Mouse (Mus musculus) kidney, adult 2 months (tissue): ENCODE data around the gene Olfr874. TPM values are rescaled to one million over a fixed set of nuclear protein-coding genes. Genes with fewer than 3 reads are reported as not detected.

Experiments
- DNase-seq: peaks from one replicate; pipeline ENCODE4 v3.0.0; 2021
- H3K27ac ChIP-seq: fragments of 200-500 bp; 2 replicates; pipeline ENCODE4 v1.5.1; 2012; ENCODE audit warnings: low read depth, low read length, control low read depth, inconsistent platforms; ENCODE audit not compliant: insufficient read depth
- H3K27me3 ChIP-seq: fragments of 200-500 bp; replicated peaks from 2 replicates; pipeline ENCODE4 v1.6.1; 2012; ENCODE audit warnings: mild to moderate bottlenecking, moderate library complexity, low read length, inconsistent platforms; ENCODE audit not compliant: control insufficient read depth, insufficient read depth
- H3K36me3 ChIP-seq: fragments of 200-500 bp; 2 replicates; pipeline ENCODE4 v1.6.1; 2012; ENCODE audit warnings: mild to moderate bottlenecking, moderate library complexity, low read length, inconsistent platforms; ENCODE audit not compliant: control insufficient read depth, insufficient read depth
- H3K4me1 ChIP-seq: fragments of 200-500 bp; 2 replicates; pipeline ENCODE4 v1.6.1; 2011; ENCODE audit warnings: low read length; ENCODE audit not compliant: control insufficient read depth, insufficient read depth
- H3K4me3 ChIP-seq: fragments of 200-500 bp; 2 replicates; pipeline ENCODE4 v1.5.1; 2011; ENCODE audit warnings: mild to moderate bottlenecking, low read depth, low read length, control low read depth; ENCODE audit not compliant: insufficient read depth
- CTCF ChIP-seq: fragments of 200-500 bp; conservative IDR thresholded peaks from 2 replicates; pipeline ENCODE4 v1.5.1; 2011; ENCODE audit warnings: low read depth, mild to moderate bottlenecking, control low read depth, low read length, moderate library complexity, mixed read lengths; ENCODE audit not compliant: insufficient read depth, insufficient read length
- POLR2A ChIP-seq: fragments of 200-500 bp; IDR thresholded peaks from one replicate; pipeline ENCODE4 v1.6.1; 2011; ENCODE audit warnings: low read depth, low read length, control low read depth
- WGBS: fragments of 180-500 bp; shearing (Covaris S2); methylation state at CpG from one replicate; pipeline ENCODE4 v1.1.7; 2018; 5-methylcytosine and 5-hydroxymethylcytosine counted together
- polyA plus RNA-seq: library from polyadenylated mRNA; depleted of rRNA; stranded (reverse); fragments of >200 nt; gene quantifications from 2 replicates; pipeline ENCODE4 v1.2.3, GENCODE M21; 2012; rRNA removed

Olfr874 gene
- not detected in 2 replicates for polyA plus RNA-seq

- TF ChIP-seq CTCF, result no peak
- no peak for TF ChIP-seq POLR2A
- Histone ChIP-seq H3K4me3 (no peak within 1 kb of the TSS), H3K27ac (no peak within 1 kb of the TSS), H3K27me3 (no peaks in the 10 kb centered on the region), H3K36me3 (no peaks in the 10 kb centered on the region), H3K4me1 (no peaks in the 10 kb centered on the region)
- DNase-seq, result no peak
Measured at GRCm38 (mm10) chr9:37744806-37745205, at the start of gene Olfr874. Gene Olfr874, plus strand, starts transcription at chr9:37745106.

GRCm38 (mm10) chr9:37716150-37716549 is 28.8 kb upstream of the Olfr874 start, which contains the start of gene Olfr160:
Gene Olfr160, minus strand, starts transcription at chr9:37716250.
- no peaks in the 10 kb centered on the region for H3K4me1 ChIP-seq
- TF ChIP-seq CTCF (no peak), POLR2A (no peak)
- no peaks in the 10 kb centered on the region for H3K27me3 ChIP-seq
- H3K27ac ChIP-seq, result no peak within 1 kb of the TSS
- no peak within 1 kb of the TSS for H3K4me3 ChIP-seq
- no peaks in the 10 kb centered on the region for H3K36me3 ChIP-seq
- WGBS, result 86% methylated on average over 1 of the region's 1 CpGs
- DNase-seq, result no peak

- 98% methylated on average over 1 of the region's 1 CpGs for WGBS
Measured at GRCm38 (mm10) chr9:37734310-37734709, 10.6 kb upstream of the Olfr874 start.

DNA sequence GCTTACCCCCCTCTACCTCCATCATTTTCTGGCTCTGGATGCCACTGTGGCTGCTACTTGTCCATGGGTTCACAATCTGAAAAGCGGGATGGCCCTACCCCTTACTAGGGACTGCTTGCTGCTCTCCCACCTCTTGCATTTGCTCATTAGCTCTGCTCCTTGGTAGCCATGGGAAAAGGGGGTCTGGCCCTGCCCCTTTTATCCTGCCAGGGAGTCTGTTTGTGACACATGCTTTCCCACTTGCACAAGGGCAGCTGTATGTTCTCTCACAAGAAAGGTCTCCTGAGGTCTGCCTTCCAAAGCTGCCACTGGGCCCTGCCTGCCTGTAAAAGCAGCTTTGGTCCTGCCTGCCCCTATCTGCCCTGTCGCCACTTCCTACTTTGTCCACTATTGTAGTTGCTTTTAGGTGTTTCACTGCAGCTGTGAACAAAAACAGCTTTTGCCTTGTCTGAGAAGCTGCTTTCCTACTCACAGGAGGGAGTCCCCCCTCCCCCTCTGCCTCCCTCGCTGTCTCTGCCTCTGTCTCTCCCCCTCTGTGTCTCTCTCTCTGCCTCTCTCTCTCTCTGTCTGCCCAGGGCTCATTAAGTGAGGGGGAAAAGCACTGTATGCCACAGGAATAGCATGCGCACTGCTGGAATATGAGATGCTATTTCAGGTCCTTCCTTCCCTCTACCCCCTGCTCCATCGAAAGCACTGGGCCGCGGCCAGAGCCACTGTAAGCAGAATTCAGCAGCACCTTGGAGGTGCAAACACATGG is 5.6 kb downstream of the Olfr874 start:
- Histone ChIP-seq H3K4me1 (no peaks in the 10 kb centered on the region), H3K4me3 (no peak overlapping the region), H3K27me3 (no peaks in the 10 kb centered on the region), H3K27ac (no peak overlapping the region), H3K36me3 (no peaks in the 10 kb centered on the region)
- WGBS, result 38% methylated on average over 7 of the region's 7 CpGs
- DNase-seq, result no peak
- no peak for TF ChIP-seq CTCF
- TF ChIP-seq POLR2A, result no peak

More at GRCm38 (mm10) chr9:37734310-37734709, 10.6 kb upstream of the Olfr874 start:
- no peaks in the 10 kb centered on the region for H3K4me1 ChIP-seq
- H3K27me3 ChIP-seq, result no peaks in the 10 kb centered on the region
- no peak overlapping the region for H3K27ac ChIP-seq
- no peak for DNase-seq
- H3K36me3 ChIP-seq, result no peaks in the 10 kb centered on the region
- H3K4me3 ChIP-seq, result no peak overlapping the region
- no peak for TF ChIP-seq POLR2A
- TF ChIP-seq CTCF, result no peak

GRCm38 (mm10) chr9:37751467-37751866 is 6.6 kb downstream of the Olfr874 start:
- H3K27me3 ChIP-seq, result no peaks in the 10 kb centered on the region
- DNase-seq, result no peak
- H3K4me3 ChIP-seq, result no peak overlapping the region
- no peaks in the 10 kb centered on the region for H3K4me1 ChIP-seq
- H3K36me3 ChIP-seq, result no peaks in the 10 kb centered on the region
- no peak for TF ChIP-seq POLR2A
- no peak overlapping the region for H3K27ac ChIP-seq
- WGBS, result 74% methylated on average over 2 of the region's 2 CpGs

GRCm38 (mm10) chr9:37752006-37752405 is 7.1 kb downstream of the Olfr874 start:
- no peaks in the 10 kb centered on the region for H3K4me1 ChIP-seq
- 67% methylated on average over 4 of the region's 4 CpGs for WGBS
- H3K27ac ChIP-seq, result no peak overlapping the region
- TF ChIP-seq POLR2A, result no peak
- no peak for TF ChIP-seq CTCF
- H3K36me3 ChIP-seq, result no peaks in the 10 kb centered on the region
- no peak overlapping the region for H3K4me3 ChIP-seq
- no peaks in the 10 kb centered on the region for H3K27me3 ChIP-seq
- DNase-seq, result no peak

- TF ChIP-seq POLR2A, result no peak
- no peak for TF ChIP-seq CTCF
- WGBS, result 90% methylated on average over 2 of the region's 2 CpGs
Measured at GRCm38 (mm10) chr9:37761728-37762127, 16.8 kb downstream of the Olfr874 start.

More at GRCm38 (mm10) chr9:37761728-37762127, 16.8 kb downstream of the Olfr874 start:
- no peaks in the 10 kb centered on the region for H3K4me1 ChIP-seq
- no peaks in the 10 kb centered on the region for H3K36me3 ChIP-seq
- H3K27ac ChIP-seq, result no peak overlapping the region
- no peaks in the 10 kb centered on the region for H3K27me3 ChIP-seq
- DNase-seq, result no peak
- H3K4me3 ChIP-seq, result no peak overlapping the region
